Mouse (Mus musculus) megakaryocyte-erythroid progenitor cell, adult 5-6 weeks (primary cell): Measurements from ENCODE around the gene Timm22. TPM values are rescaled to one million over a fixed set of nuclear protein-coding genes. Genes with fewer than 3 reads are reported as not detected.

Experiments
- ATAC-seq: replicated peaks from 2 replicates; pipeline ENCODE4 v1.8.0; 2016; ENCODE audit warnings: mild to moderate bottlenecking, inconsistent platforms; ENCODE audit not compliant: severe bottlenecking, poor library complexity, low FRiP score, low TSS enrichment
- total RNA-seq, 2 experiments: library from RNA; stranded (forward) in 1 of 2; stranded (reverse) in 1 of 2; fragments of 200-1000, 215-1000 nt in 1 of 2; fragments of >200 nt in 1 of 2; fragmentation: Nextera tagmentation in 1 of 2; gene quantifications; 2 replicates each; pipeline ENCODE4 v1.2.3; 2014 to 2017

The Timm22 gene
- total RNA-seq, 2 experiments from 2014 or later, result 11.2 to 24.6 TPM

- no peak for ATAC-seq
Observed at GRCm38 (mm10) chr11:76385746-76386145, 21.0 kb upstream of the Timm22 start.

GRCm38 (mm10) chr11:76387097-76387496, 19.7 kb upstream of the Timm22 start:
- ATAC-seq, result 0 out of 2 replicates have a peak, but pooled peaks have one; percentile 18

- no peak for ATAC-seq
Observed at GRCm38 (mm10) chr11:76388711-76389110, 18.0 kb upstream of the Timm22 start.

GRCm38 (mm10) chr11:76392532-76392931, 14.2 kb upstream of the Timm22 start:
- ATAC-seq, result no peak

GRCm38 (mm10) chr11:76392996-76393395, 13.8 kb upstream of the Timm22 start:
- ATAC-seq, result no peak

GRCm38 (mm10) chr11:76397650-76398311, 9.0 kb upstream of the Timm22 start:
- no peak for ATAC-seq

- peak; percentile 34; the same call in 1 of the 2 replicates for ATAC-seq
Observed at GRCm38 (mm10) chr11:76398312-76398797, 8.4 kb upstream of the Timm22 start.

- ATAC-seq, result peak; percentile 92
Observed at GRCm38 (mm10) chr11:76398798-76399586, 7.8 kb upstream of the Timm22 start, which contains the start of gene Nxn. Nxn (minus strand) TSS chr11:76399140.

GRCm38 (mm10) chr11:76399587-76400330, 7.0 kb upstream of the Timm22 start:
- peak; percentile 63 for ATAC-seq

GRCm38 (mm10) chr11:76401398-76401797, 5.4 kb upstream of the Timm22 start:
- no peak for ATAC-seq

GRCm38 (mm10) chr11:76405113-76405512, 1.6 kb upstream of the Timm22 start:
- ATAC-seq, result no peak

GRCm38 (mm10) chr11:76405626-76406264, 1.0 kb upstream of the Timm22 start:
- ATAC-seq, result no peak

GRCm38 (mm10) chr11:76410826-76411225, 4.1 kb downstream of the Timm22 start:
- no peak for ATAC-seq

GRCm38 (mm10) chr11:76413202-76413601, 6.5 kb downstream of the Timm22 start:
- no peak for ATAC-seq

GRCm38 (mm10) chr11:76415001-76415400, 8.2 kb downstream of the Timm22 start:
- ATAC-seq, result no peak

GRCm38 (mm10) chr11:76415985-76416384, 9.2 kb downstream of the Timm22 start:
- no peak for ATAC-seq

- no peak for ATAC-seq
Observed at GRCm38 (mm10) chr11:76418423-76418822, 11.7 kb downstream of the Timm22 start.

GRCm38 (mm10) chr11:76419179-76419578, 12.4 kb downstream of the Timm22 start:
- no peak for ATAC-seq

GRCm38 (mm10) chr11:76420896-76421295, 14.1 kb downstream of the Timm22 start:
- ATAC-seq, result no peak
